Mouse (Mus musculus) hindbrain, embryonic 13.5 days (tissue): ENCODE data around the gene Hivep3. TPM values are rescaled to one million over a fixed set of nuclear protein-coding genes. Genes with fewer than 3 reads are reported as not detected.

Experiments
- ATAC-seq: fragments of 200-750 bp; cut with Nextera tagmentation; 2 replicates; pipeline ENCODE4 v1.8.0; 2017; ENCODE audit warnings: moderate TSS enrichment; ENCODE audit not compliant: low FRiP score
- H3K27ac ChIP-seq: fragments of 300-500 bp; sonication (generic); 2 replicates; pipeline ENCODE4 v1.5.1; 2015; ENCODE audit warnings: inconsistent platforms, mild to moderate bottlenecking, moderate library complexity
- H3K27me3 ChIP-seq: fragments of 300-500 bp; sonication (generic); 2 replicates; pipeline ENCODE4 v1.6.1; 2015; ENCODE audit warnings: mild to moderate bottlenecking, inconsistent platforms
- H3K36me3 ChIP-seq: fragments of 300-500 bp; sonication (generic); 2 replicates; pipeline ENCODE4 v1.6.1; 2015; ENCODE audit warnings: mild to moderate bottlenecking, inconsistent platforms
- H3K4me1 ChIP-seq: fragments of 300-500 bp; sonication (generic); replicated peaks from 2 replicates; pipeline ENCODE4 v1.6.1; 2015; ENCODE audit warnings: inconsistent platforms
- H3K4me2 ChIP-seq: fragments of 300-500 bp; sonication (generic); 2 replicates; pipeline ENCODE4 v1.6.1; 2015; ENCODE audit warnings: inconsistent platforms, mild to moderate bottlenecking, moderate library complexity
- H3K4me3 ChIP-seq: fragments of 300-500 bp; sonication (generic); 2 replicates; pipeline ENCODE4 v1.5.1; 2015; ENCODE audit warnings: mild to moderate bottlenecking, inconsistent platforms
- H3K9ac ChIP-seq: fragments of 300-500 bp; sonication (generic); 2 replicates; pipeline ENCODE4 v1.6.1; 2015; ENCODE audit warnings: mild to moderate bottlenecking, inconsistent platforms
- H3K9me3 ChIP-seq: fragments of 300-500 bp; sonication (generic); 2 replicates; pipeline ENCODE4 v1.6.1; 2016; ENCODE audit warnings: inconsistent platforms
- WGBS: fragments of 180-500 bp; shearing (Covaris S2); methylation state at CpG from one replicate; pipeline ENCODE4 v1.1.7; 2015; 5-methylcytosine and 5-hydroxymethylcytosine counted together
- polyA plus RNA-seq: library from polyadenylated mRNA; unstranded; fragments of >200 nt; fragmentation: Nextera tagmentation; extraction: Ambion mirVana; gene quantifications from 2 replicates; pipeline ENCODE4 v1.2.1, GENCODE M21; 2015

The Hivep3 gene
- polyA plus RNA-seq, 1 experiment from 2014 or later = 12.8 TPM

- Histone ChIP-seq H3K9me3 (no peaks in the 10 kb centered on the region), H3K36me3 (no peaks in the 10 kb centered on the region), H3K27ac (peak overlapping the region; percentile 70), H3K9ac (peak overlapping the region; percentile 82), H3K27me3 (peaks cover 73% of the 10 kb centered on the region), H3K4me1 (peaks cover 28% of the 10 kb centered on the region), H3K4me2 (peak overlapping the region; percentile 92), H3K4me3 (peak overlapping the region; percentile 63)
- WGBS = under 1% methylated on average over 51 of the region's 70 CpGs
- peak; percentile 77 for ATAC-seq
These were observed 298.9 kb downstream of the Hivep3 start for GRCm38 (mm10) chr4:120032320-120032983.

GRCm38 (mm10) chr4:120032984-120033355, 299.4 kb downstream of the Hivep3 start:
- Histone ChIP-seq H3K36me3 (no peaks in the 10 kb centered on the region), H3K4me3 (peak overlapping the region; percentile 63), H3K27ac (peak overlapping the region; percentile 70), H3K4me2 (peak overlapping the region; percentile 92), H3K9me3 (no peaks in the 10 kb centered on the region), H3K4me1 (peaks cover 28% of the 10 kb centered on the region), H3K27me3 (peaks cover 71% of the 10 kb centered on the region), H3K9ac (peak overlapping the region; percentile 82)
- under 1% methylated on average over 36 of the region's 38 CpGs for WGBS
- ATAC-seq = peak; percentile 34

- Histone ChIP-seq H3K4me1 (peaks cover 28% of the 10 kb centered on the region), H3K27ac (no peak overlapping the region), H3K4me3 (no peak overlapping the region), H3K9me3 (no peaks in the 10 kb centered on the region), H3K27me3 (peaks cover 60% of the 10 kb centered on the region), H3K36me3 (no peaks in the 10 kb centered on the region), H3K4me2 (no peak overlapping the region), H3K9ac (no peak overlapping the region)
- WGBS = 88% methylated on average over 4 of the region's 4 CpGs
- ATAC-seq = no peak
These were observed 302.7 kb downstream of the Hivep3 start for GRCm38 (mm10) chr4:120036294-120036693.

GRCm38 (mm10) chr4:120037007-120037406, 303.4 kb downstream of the Hivep3 start:
- H3K4me2 ChIP-seq = no peak overlapping the region
- H3K9ac ChIP-seq = no peak overlapping the region
- H3K4me1 ChIP-seq = peaks cover 27% of the 10 kb centered on the region
- ATAC-seq = no peak
- no peak overlapping the region for H3K4me3 ChIP-seq
- peaks cover 53% of the 10 kb centered on the region for H3K27me3 ChIP-seq
- 58% methylated on average over 7 of the region's 7 CpGs for WGBS
- H3K9me3 ChIP-seq = no peaks in the 10 kb centered on the region
- H3K36me3 ChIP-seq = no peaks in the 10 kb centered on the region
- H3K27ac ChIP-seq = no peak overlapping the region

- H3K9ac ChIP-seq = no peak overlapping the region
These were observed 307.9 kb downstream of the Hivep3 start for GRCm38 (mm10) chr4:120041520-120041919.

GRCm38 (mm10) chr4:120042480-120042879, 308.9 kb downstream of the Hivep3 start:
- Histone ChIP-seq H3K36me3 (no peaks in the 10 kb centered on the region), H3K9ac (no peak overlapping the region), H3K4me1 (no peaks in the 10 kb centered on the region; the same call in 1 of the 2 replicates), H3K4me2 (no peak overlapping the region), H3K9me3 (no peaks in the 10 kb centered on the region), H3K27ac (no peak overlapping the region), H3K27me3 (peaks cover 9% of the 10 kb centered on the region; the same call in 1 of the 2 replicates), H3K4me3 (no peak overlapping the region)
- ATAC-seq = no peak
- 92% methylated on average over 7 of the region's 7 CpGs for WGBS

More at GRCm38 (mm10) chr4:120041520-120041919, 307.9 kb downstream of the Hivep3 start:
- ATAC-seq = no peak
- WGBS = 82% methylated on average over 2 of the region's 2 CpGs
- Histone ChIP-seq H3K36me3 (no peaks in the 10 kb centered on the region), H3K27ac (no peak overlapping the region), H3K27me3 (peaks cover 15% of the 10 kb centered on the region), H3K4me2 (no peak overlapping the region), H3K4me3 (no peak overlapping the region), H3K4me1 (no peaks in the 10 kb centered on the region; the same call in 1 of the 2 replicates), H3K9me3 (no peaks in the 10 kb centered on the region)

- no peaks in the 10 kb centered on the region; the same call in 1 of the 2 replicates for H3K4me1 ChIP-seq
- no peak for ATAC-seq
- 85% methylated on average over 5 of the region's 5 CpGs for WGBS
- no peaks in the 10 kb centered on the region for H3K27me3 ChIP-seq
- H3K4me3 ChIP-seq = no peak overlapping the region
- H3K9me3 ChIP-seq = no peaks in the 10 kb centered on the region
- no peak overlapping the region for H3K4me2 ChIP-seq
- no peaks in the 10 kb centered on the region for H3K36me3 ChIP-seq
- H3K27ac ChIP-seq = no peak overlapping the region
- no peak overlapping the region for H3K9ac ChIP-seq
These were observed 311.0 kb downstream of the Hivep3 start for GRCm38 (mm10) chr4:120044612-120045011.

- WGBS = 63% methylated on average over 5 of the region's 5 CpGs
- H3K9ac ChIP-seq = no peak overlapping the region
- no peaks in the 10 kb centered on the region for H3K9me3 ChIP-seq
- H3K36me3 ChIP-seq = no peaks in the 10 kb centered on the region
- H3K27ac ChIP-seq = no peak overlapping the region
- H3K4me1 ChIP-seq = no peaks in the 10 kb centered on the region; the same call in 1 of the 2 replicates
- no peak overlapping the region for H3K4me2 ChIP-seq
- H3K27me3 ChIP-seq = no peaks in the 10 kb centered on the region
- H3K4me3 ChIP-seq = no peak overlapping the region
- no peak for ATAC-seq
These were observed 311.6 kb downstream of the Hivep3 start for GRCm38 (mm10) chr4:120045131-120045537.

GRCm38 (mm10) chr4:120045871-120046270, 312.3 kb downstream of the Hivep3 start:
- no peaks in the 10 kb centered on the region; the same call in 1 of the 2 replicates for H3K4me1 ChIP-seq
- no peaks in the 10 kb centered on the region for H3K27me3 ChIP-seq
- no peak overlapping the region for H3K4me3 ChIP-seq
- no peak for ATAC-seq
- no peak overlapping the region for H3K9ac ChIP-seq
- H3K9me3 ChIP-seq = no peaks in the 10 kb centered on the region
- H3K4me2 ChIP-seq = no peak overlapping the region
- no peak overlapping the region for H3K27ac ChIP-seq
- no peaks in the 10 kb centered on the region for H3K36me3 ChIP-seq
- 90% methylated on average over 7 of the region's 7 CpGs for WGBS

- Histone ChIP-seq H3K4me2 (no peak overlapping the region), H3K9me3 (no peaks in the 10 kb centered on the region), H3K27me3 (no peaks in the 10 kb centered on the region), H3K27ac (no peak overlapping the region), H3K4me1 (no peaks in the 10 kb centered on the region; the same call in 1 of the 2 replicates), H3K4me3 (no peak overlapping the region), H3K9ac (no peak overlapping the region), H3K36me3 (no peaks in the 10 kb centered on the region)
- no peak for ATAC-seq
- 36% methylated on average over 4 of the region's 4 CpGs for WGBS
These were observed 313.5 kb downstream of the Hivep3 start for GRCm38 (mm10) chr4:120047060-120047459.

- Histone ChIP-seq H3K4me1 (no peaks in the 10 kb centered on the region; the same call in 1 of the 2 replicates), H3K4me3 (no peak overlapping the region), H3K27ac (no peak overlapping the region), H3K27me3 (no peaks in the 10 kb centered on the region), H3K9ac (no peak overlapping the region), H3K9me3 (no peaks in the 10 kb centered on the region), H3K36me3 (no peaks in the 10 kb centered on the region), H3K4me2 (no peak overlapping the region)
- ATAC-seq = no peak
- 78% methylated on average over 4 of the region's 4 CpGs for WGBS
These were observed 314.7 kb downstream of the Hivep3 start for GRCm38 (mm10) chr4:120048274-120048673.

GRCm38 (mm10) chr4:120049857-120050256, 316.3 kb downstream of the Hivep3 start:
- Histone ChIP-seq H3K9ac (no peak overlapping the region), H3K36me3 (no peaks in the 10 kb centered on the region), H3K4me1 (no peaks in the 10 kb centered on the region; the same call in 1 of the 2 replicates), H3K27ac (no peak overlapping the region), H3K27me3 (no peaks in the 10 kb centered on the region), H3K4me2 (no peak overlapping the region), H3K9me3 (no peaks in the 10 kb centered on the region), H3K4me3 (no peak overlapping the region)
- WGBS = 88% methylated on average over 3 of the region's 3 CpGs
- no peak for ATAC-seq

GRCm38 (mm10) chr4:120052481-120052880, 318.9 kb downstream of the Hivep3 start:
- Histone ChIP-seq H3K27me3 (no peaks in the 10 kb centered on the region), H3K4me1 (no peaks in the 10 kb centered on the region), H3K27ac (no peak overlapping the region), H3K36me3 (no peaks in the 10 kb centered on the region), H3K9me3 (no peaks in the 10 kb centered on the region), H3K4me2 (no peak overlapping the region), H3K4me3 (no peak overlapping the region), H3K9ac (no peak overlapping the region)
- no peak for ATAC-seq
